Mouse (Mus musculus): Measurements from ENCODE around the gene Mtch2. TPM values are rescaled to one million over a fixed set of nuclear protein-coding genes. Genes with fewer than 3 reads are reported as not detected.
A peak's percentile ranks its signal among the peaks of the same experiment; 100 is the strongest.
"Not testable (repeated sequence)": the region's sequence is repeated elsewhere in the genome, so short reads cannot be mapped to it uniquely, and the experiment has no call there.

Mtch2 gene
- polyA plus RNA-seq, 1 experiment from 2014 or later = 245 TPM

GRCm38 (mm10) chr2:90893673-90894298 is 46.8 kb downstream of the Mtch2 start:
- DNase-seq (ENCODE audit: extremely low spot score, low spot score) = no peak
- no peak overlapping the region for H3K4me3 ChIP-seq
- peaks cover 65% of the 10 kb centered on the region for H3K36me3 ChIP-seq (replicated peaks)
- 91% methylated on average over 6 of the region's 6 CpGs for WGBS
- peak overlapping the region; percentile 56; the same call in 1 of the 2 replicates for H3K27ac ChIP-seq
- H3K4me1 ChIP-seq = peaks cover 14% of the 10 kb centered on the region
- H3K9me3 ChIP-seq = no peaks in the 10 kb centered on the region
- H3K27me3 ChIP-seq (ENCODE audit: poor library complexity, severe bottlenecking) = peaks cover 34% of the 10 kb centered on the region

- not testable (repeated sequence) for H3K9me3 ChIP-seq; DNase-seq (ENCODE audit: extremely low spot score, low spot score); H3K27ac ChIP-seq; H3K4me3 ChIP-seq
- peaks cover 12% of the 10 kb centered on the region for H3K4me1 ChIP-seq
- peaks cover 29% of the 10 kb centered on the region for H3K27me3 ChIP-seq (ENCODE audit: poor library complexity, severe bottlenecking)
- WGBS = 82% methylated on average over 3 of the region's 3 CpGs
- H3K36me3 ChIP-seq (replicated peaks) = peaks cover 70% of the 10 kb centered on the region
These were observed 47.3 kb downstream of the Mtch2 start for GRCm38 (mm10) chr2:90894299-90894677.

DNA sequence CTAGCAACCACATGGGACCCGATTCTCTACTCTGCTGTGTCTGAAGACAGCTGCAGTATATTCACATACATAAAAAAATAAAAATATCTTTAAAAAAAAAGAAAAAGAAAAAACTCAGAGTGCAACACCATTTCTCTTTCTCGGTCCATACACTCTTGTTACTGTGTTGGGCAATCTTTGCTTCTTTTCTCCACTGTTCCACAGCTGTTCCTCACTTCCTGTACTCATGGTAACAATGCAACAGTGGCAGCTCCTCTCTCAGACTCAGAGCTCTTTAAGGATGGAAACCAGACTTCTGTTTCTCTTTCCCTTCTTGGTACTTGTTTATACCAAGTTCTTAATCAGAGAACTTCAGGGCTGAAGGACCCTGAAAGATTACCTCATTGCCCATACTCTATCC is 56.4 kb downstream of the Mtch2 start:
- no peaks in the 10 kb centered on the region for H3K9me3 ChIP-seq
- DNase-seq (ENCODE audit: extremely low spot score, low spot score) = no peak
- H3K36me3 ChIP-seq (replicated peaks) = peaks cover 72% of the 10 kb centered on the region
- peak overlapping the region; percentile 96 for H3K4me3 ChIP-seq
- H3K27me3 ChIP-seq (ENCODE audit: poor library complexity, severe bottlenecking) = no peaks in the 10 kb centered on the region
- H3K27ac ChIP-seq = peak overlapping the region; percentile 98
- H3K4me1 ChIP-seq = peaks cover 38% of the 10 kb centered on the region
- WGBS = 90% methylated on average over 2 of the region's 2 CpGs

- Histone ChIP-seq H3K36me3 (replicated peaks) (peaks cover 72% of the 10 kb centered on the region), H3K9me3 (no peaks in the 10 kb centered on the region), H3K4me3 (peak within 1 kb of the TSS; percentile 96), H3K4me1 (peaks cover 38% of the 10 kb centered on the region), H3K27ac (peak within 1 kb of the TSS; percentile 98), H3K27me3 (ENCODE audit: poor library complexity, severe bottlenecking) (no peaks in the 10 kb centered on the region)
- peak; percentile 94 for DNase-seq (ENCODE audit: extremely low spot score, low spot score)
- WGBS = under 1% methylated on average over 43 of the region's 43 CpGs
These were observed 57.3 kb downstream of the Mtch2 start, which contains the start of the genes Kbtbd4 and Ndufs3 for GRCm38 (mm10) chr2:90904076-90904855. Kbtbd4 (plus strand) TSS chr2:90904740. Ndufs3 (minus strand) TSS chr2:90904827.

- H3K4me1 ChIP-seq = peaks cover 38% of the 10 kb centered on the region
- H3K36me3 ChIP-seq (replicated peaks) = peaks cover 72% of the 10 kb centered on the region
- WGBS = 0% methylated on average over 21 of the region's 21 CpGs
- DNase-seq (ENCODE audit: extremely low spot score, low spot score) = peak; percentile 84
- peak overlapping the region; percentile 98 for H3K27ac ChIP-seq
- no peaks in the 10 kb centered on the region for H3K27me3 ChIP-seq (ENCODE audit: poor library complexity, severe bottlenecking)
- no peaks in the 10 kb centered on the region for H3K9me3 ChIP-seq
- H3K4me3 ChIP-seq = peak overlapping the region; percentile 96
These were observed 57.9 kb downstream of the Mtch2 start for GRCm38 (mm10) chr2:90904856-90905224.

DNA sequence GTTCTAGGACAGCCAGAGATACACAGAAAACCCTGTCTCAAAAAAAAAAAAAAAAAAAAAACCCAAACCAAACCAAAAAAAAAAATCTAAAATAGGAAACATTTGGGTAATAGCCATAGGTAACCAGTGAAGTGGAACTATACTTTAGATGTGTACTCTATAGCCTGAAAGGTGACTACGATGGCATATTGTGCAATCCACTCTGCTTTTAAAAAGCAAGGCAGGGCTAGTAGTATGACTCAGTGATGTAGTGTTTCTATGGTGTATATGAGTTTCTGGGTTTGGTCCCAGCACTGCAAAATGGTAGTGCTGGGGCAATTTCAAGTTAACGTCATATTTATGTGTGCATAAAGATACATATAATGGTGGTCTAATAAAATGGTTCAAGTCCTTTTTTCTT is 59.8 kb downstream of the Mtch2 start:
- H3K27me3 ChIP-seq (ENCODE audit: poor library complexity, severe bottlenecking) = no peaks in the 10 kb centered on the region
- no peaks in the 10 kb centered on the region for H3K9me3 ChIP-seq
- peaks cover 38% of the 10 kb centered on the region for H3K4me1 ChIP-seq
- no peak overlapping the region for H3K4me3 ChIP-seq
- H3K27ac ChIP-seq = no peak overlapping the region
- no peak for DNase-seq (ENCODE audit: extremely low spot score, low spot score)
- peaks cover 73% of the 10 kb centered on the region for H3K36me3 ChIP-seq (replicated peaks)
- WGBS = 95% methylated on average over 2 of the region's 2 CpGs

DNA sequence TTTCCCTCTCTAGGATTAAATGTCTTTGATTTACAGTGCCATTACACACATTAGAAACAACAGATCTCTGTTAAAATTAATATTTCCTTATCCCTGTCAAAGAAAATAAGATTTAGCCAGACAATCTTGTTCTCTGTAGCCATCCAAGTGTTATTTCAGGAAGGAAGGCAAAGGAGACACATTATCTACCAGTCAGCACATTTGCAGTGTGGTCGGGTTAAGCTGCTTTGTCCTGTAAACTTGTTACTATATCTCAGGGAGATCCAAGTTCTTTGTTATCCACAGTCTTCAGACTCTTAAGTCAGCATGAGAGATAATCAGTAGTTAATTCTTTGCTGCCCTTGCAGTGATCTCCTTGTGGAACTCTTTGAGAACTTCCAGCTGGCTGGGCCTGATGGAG is 63.9 kb downstream of the Mtch2 start:
- peaks cover 98% of the 10 kb centered on the region for H3K36me3 ChIP-seq (replicated peaks)
- no peaks in the 10 kb centered on the region for H3K27me3 ChIP-seq (ENCODE audit: poor library complexity, severe bottlenecking)
- no peaks in the 10 kb centered on the region for H3K9me3 ChIP-seq
- H3K4me3 ChIP-seq = no peak overlapping the region
- 82% methylated on average over 1 of the region's 1 CpGs for WGBS
- DNase-seq (ENCODE audit: extremely low spot score, low spot score) = no peak
- peaks cover 24% of the 10 kb centered on the region for H3K4me1 ChIP-seq
- H3K27ac ChIP-seq = no peak overlapping the region

DNA sequence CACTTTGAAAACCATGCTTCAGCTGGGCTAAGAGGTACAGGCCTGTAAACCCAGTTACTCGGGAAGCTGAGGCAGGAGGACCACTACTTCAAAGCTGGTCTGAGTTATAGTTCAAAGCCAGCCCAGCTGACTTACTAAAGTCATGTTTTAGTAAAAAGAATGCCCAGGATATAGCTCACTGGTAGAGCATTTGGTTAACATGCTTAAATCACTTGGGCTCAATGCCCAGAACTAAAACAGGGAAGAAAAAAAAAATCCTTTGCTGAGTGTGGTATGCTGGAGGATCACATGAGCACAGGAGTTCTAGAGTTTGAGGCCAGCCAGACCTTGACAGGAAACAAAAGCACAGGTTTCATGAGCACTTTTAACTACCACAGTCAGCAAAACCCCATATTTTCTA is 64.7 kb downstream of the Mtch2 start:
- Histone ChIP-seq H3K27me3 (ENCODE audit: poor library complexity, severe bottlenecking) (no peaks in the 10 kb centered on the region), H3K9me3 (no peaks in the 10 kb centered on the region), H3K4me3 (no peak overlapping the region), H3K36me3 (replicated peaks) (peaks cover 92% of the 10 kb centered on the region), H3K27ac (no peak overlapping the region), H3K4me1 (peaks cover 25% of the 10 kb centered on the region)
- WGBS = 91% methylated on average over 1 of the region's 1 CpGs
- DNase-seq (ENCODE audit: extremely low spot score, low spot score) = no peak

DNA sequence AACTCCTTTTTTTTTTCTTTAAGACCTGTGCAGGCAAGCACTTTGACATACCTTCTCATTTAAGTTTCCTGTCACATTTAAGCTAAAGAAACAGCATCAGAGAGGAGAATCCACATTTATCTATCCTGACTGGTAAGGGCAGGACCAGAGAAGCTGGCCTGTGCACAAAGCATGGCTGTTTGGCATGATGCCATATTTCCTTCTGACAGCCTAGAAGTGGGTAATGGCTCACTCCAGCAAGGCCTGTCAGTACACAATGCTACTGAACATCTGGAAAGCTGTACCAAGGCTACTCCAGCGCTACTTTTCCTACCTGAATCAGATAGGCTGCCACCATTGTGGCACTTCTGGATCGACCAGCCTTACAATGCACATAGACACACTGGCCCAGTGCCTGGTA is 66.7 kb downstream of the Mtch2 start:
- WGBS = 95% methylated on average over 2 of the region's 2 CpGs
- H3K4me3 ChIP-seq = no peak overlapping the region
- H3K9me3 ChIP-seq = no peaks in the 10 kb centered on the region
- peaks cover 34% of the 10 kb centered on the region for H3K4me1 ChIP-seq
- no peak for DNase-seq (ENCODE audit: extremely low spot score, low spot score)
- H3K27ac ChIP-seq = no peak overlapping the region
- H3K36me3 ChIP-seq (replicated peaks) = peaks cover 72% of the 10 kb centered on the region
- H3K27me3 ChIP-seq (ENCODE audit: poor library complexity, severe bottlenecking) = no peaks in the 10 kb centered on the region

DNA sequence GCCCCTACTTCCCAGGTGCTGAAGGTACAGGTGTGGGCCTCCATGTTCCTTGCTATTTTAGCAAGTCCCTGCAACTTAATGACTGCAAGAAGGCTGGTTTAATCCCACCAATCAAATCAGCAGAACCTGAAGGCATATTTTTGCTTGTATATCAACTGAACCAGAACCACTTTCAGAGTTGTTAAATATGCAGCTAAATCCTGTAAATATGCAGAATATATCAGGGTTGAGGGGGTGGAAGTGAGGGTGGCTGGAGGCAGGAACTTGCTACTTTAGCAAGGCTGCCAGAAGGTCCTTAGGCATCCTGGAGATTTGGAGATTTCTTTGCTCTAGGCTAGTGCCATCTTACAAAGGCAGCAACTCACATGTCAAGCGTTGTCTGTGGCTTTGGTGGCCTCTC is 68.6 kb downstream of the Mtch2 start:
- no peaks in the 10 kb centered on the region for H3K9me3 ChIP-seq
- peaks cover 3% of the 10 kb centered on the region; the same call in 1 of the 2 replicates for H3K27me3 ChIP-seq (ENCODE audit: poor library complexity, severe bottlenecking)
- no peak overlapping the region for H3K27ac ChIP-seq
- 88% methylated on average over 1 of the region's 1 CpGs for WGBS
- peaks cover 34% of the 10 kb centered on the region for H3K4me1 ChIP-seq
- no peak for DNase-seq (ENCODE audit: extremely low spot score, low spot score)
- H3K4me3 ChIP-seq = no peak overlapping the region; the same call in 1 of the 2 replicates
- H3K36me3 ChIP-seq (replicated peaks) = peaks cover 54% of the 10 kb centered on the region

Other genes with a start within 250 kb of the Mtch2 start
- 64.7 and 75.7 TPM in 2 replicates for gene Nup160, start 169.9 kb upstream of the Mtch2 start, polyA plus RNA-seq (2016; fragmentation: Nextera tagmentation; extraction: Ambion mirVana)
- 109 and 118 TPM in 2 replicates for gene Fnbp4, start 101.8 kb upstream of the Mtch2 start, polyA plus RNA-seq (2016; fragmentation: Nextera tagmentation; extraction: Ambion mirVana)
- 0.58 and 0.70 TPM in 2 replicates for gene Agbl2, start 64.4 kb upstream of the Mtch2 start, polyA plus RNA-seq (2016; fragmentation: Nextera tagmentation; extraction: Ambion mirVana)
- 3.1 and 3.4 TPM in 2 replicates for gene C1qtnf4, start 38.7 kb downstream of the Mtch2 start, polyA plus RNA-seq (2016; fragmentation: Nextera tagmentation; extraction: Ambion mirVana)
- 59.1 and 61.4 TPM in 2 replicates for gene Kbtbd4, start 57.6 kb downstream of the Mtch2 start, polyA plus RNA-seq (2016; fragmentation: Nextera tagmentation; extraction: Ambion mirVana)
- 201 and 203 TPM in 2 replicates for gene Ndufs3, start 57.7 kb downstream of the Mtch2 start, polyA plus RNA-seq (2016; fragmentation: Nextera tagmentation; extraction: Ambion mirVana)
- 156 and 161 TPM in 2 replicates for gene Celf1, start 93.2 kb downstream of the Mtch2 start, polyA plus RNA-seq (2016; fragmentation: Nextera tagmentation; extraction: Ambion mirVana)
- 4.9 and 5.2 TPM in 2 replicates for gene Rapsn, start 188.5 kb downstream of the Mtch2 start, polyA plus RNA-seq (2016; fragmentation: Nextera tagmentation; extraction: Ambion mirVana)
- gene Psmc3, start 206.9 kb downstream of the Mtch2 start, polyA plus RNA-seq (2016; fragmentation: Nextera tagmentation; extraction: Ambion mirVana) = 361 TPM in 2 replicates
- gene Slc39a13, start 223.3 kb downstream of the Mtch2 start, polyA plus RNA-seq (2016; fragmentation: Nextera tagmentation; extraction: Ambion mirVana) = 17.8 and 17.9 TPM in 2 replicates
- 2.8 and 3.1 TPM in 2 replicates for gene Spi1, start 235.2 kb downstream of the Mtch2 start, polyA plus RNA-seq (2016; fragmentation: Nextera tagmentation; extraction: Ambion mirVana)

All from forebrain, embryonic 10.5 days (tissue).